18 mouse cellular contexts compared by ENCODE assay signal in the genomic region with DNA sequence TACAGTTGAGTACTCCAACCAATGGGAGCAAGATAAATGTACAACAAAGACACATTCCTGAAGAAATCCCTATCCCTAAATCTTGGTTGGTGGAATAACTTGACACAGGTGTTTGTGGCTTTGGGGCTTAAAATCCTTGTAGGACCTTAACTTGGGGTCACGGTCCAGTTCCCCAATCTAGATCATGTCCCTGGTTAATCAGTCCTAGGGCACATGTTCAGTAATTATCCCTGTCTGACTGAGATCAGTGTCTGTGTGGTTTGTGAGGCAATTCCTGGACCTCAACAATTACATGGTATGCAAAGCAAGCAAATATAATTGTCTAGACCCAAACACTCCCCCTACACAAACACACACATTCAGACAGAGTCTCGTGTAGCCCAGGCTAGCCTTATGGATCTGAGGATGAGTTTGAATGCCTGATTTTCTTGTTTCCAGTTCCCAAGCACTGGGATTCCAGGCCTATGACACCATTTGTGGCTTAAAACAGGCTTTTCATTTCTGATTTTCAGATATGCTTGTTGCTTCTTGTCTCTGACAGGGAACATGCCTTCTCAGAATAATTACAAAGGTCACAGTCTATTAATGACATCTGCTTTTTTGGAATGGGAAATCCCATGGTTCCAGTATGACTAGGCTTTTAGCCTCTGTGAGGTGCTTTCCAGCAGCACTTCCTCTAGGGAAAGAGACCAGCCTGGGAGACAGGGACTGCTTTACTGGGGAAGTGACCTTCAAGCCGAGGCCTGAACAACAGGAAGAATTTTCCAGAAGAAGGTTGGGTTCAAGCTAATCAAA. TPM values are rescaled to one million over a fixed set of nuclear protein-coding genes. Genes with fewer than 3 reads are reported as not detected.
DNase-seq lines count a peak whose midpoint lies in the region; ATAC-seq and TF ChIP-seq lines count a peak whose summit lies in the region.
"Had no signal": no experiment of that assay in that cellular context is flagged by ENCODE, and none has a peak within 500 bp of the region (broad histone marks: within the 10 kb centered on the region; RNA-seq: fewer than 3 reads in every experiment).

No protein-coding gene starts in this region.

- 64% methylated on average over 3 of the region's 3 CpGs for WGBS in heart, adult 2 months
- WGBS in kidney, postnatal 0 days = 68% methylated on average over 3 of the region's 3 CpGs
- 80% methylated on average over 3 of the region's 3 CpGs for WGBS in kidney, embryonic 14.5 days
- 84% methylated on average over 3 of the region's 3 CpGs for WGBS in midbrain, embryonic 15.5 days

- DNase-seq in heart, adult 2 months = peak in 1 of 2 experiments; percentile 26
- DNase-seq in heart, postnatal 25 days (ENCODE audit: low spot score) = no peak
- DNase-seq in kidney, postnatal 0 days (ENCODE audit: low spot score) = peak; percentile 14
- DNase-seq in adipocyte (ENCODE audit: low spot score) = peak; percentile 59
- no peak for DNase-seq in ovary, postnatal 10 days (ENCODE audit: low spot score)
- DNase-seq: adrenal gland, adult 8-10 months; cerebellum, adult 9-11 months; forebrain, postnatal 0 days; liver, embryonic 13.5 days; midbrain, embryonic 14.5 days; thymus, adult 18-20 months had no signal

- no peaks in the 10 kb centered on the region for H3K36me3 ChIP-seq in heart, adult 2 months (ENCODE audit: control insufficient read depth, insufficient read depth, low read length)
- H3K36me3 ChIP-seq in kidney, postnatal 0 days (ENCODE audit: insufficient read depth, low read length) = no peaks in the 10 kb centered on the region
- no peaks in the 10 kb centered on the region for H3K36me3 ChIP-seq in kidney, embryonic 14.5 days (ENCODE audit: control insufficient read depth, insufficient read depth, low read length)
- H3K36me3 ChIP-seq in midbrain, embryonic 15.5 days (replicated peaks) = no peaks in the 10 kb centered on the region
- H3K36me3 ChIP-seq: embryonic facial prominence, embryonic 13.5 days; hindbrain, embryonic 12.5 days; limb, embryonic 10.5 days; liver, embryonic 13.5 days had no signal

- no peak for TF ChIP-seq CTCF in heart, adult 2 months (IDR thresholded peaks at IDR 0.05)
- no peak for TF ChIP-seq CTCF in kidney, postnatal 0 days (IDR thresholded peaks at IDR 0.05; ENCODE audit: low read depth)

- intact Hi-C loops in heart, adult 2 months (cut with DNase I) = loop anchor here (2.0 kb wide), 1 partner anchor 35 kb away; no protein-coding TSS in a partner anchor
- intact Hi-C loops in heart, postnatal 25 days (cut with DNase I) = loop anchor here (10.0 kb wide), 1 partner anchor 477 kb away; a partner anchor contains a TSS

- 0 out of 2 replicates have a peak, but pooled peaks have one; percentile 36 for ATAC-seq in kidney, postnatal 0 days (replicated peaks; ENCODE audit: low FRiP score, low read depth)
- ATAC-seq in kidney, embryonic 14.5 days (ENCODE audit: low FRiP score, low TSS enrichment) = no peak
- no peak for ATAC-seq in midbrain, embryonic 15.5 days (replicated peaks)
- ATAC-seq: forebrain, postnatal 0 days; inflammation-experienced regulatory T-cells, adult 6 months had no signal

- H3K9me3 ChIP-seq in kidney, postnatal 0 days (replicated peaks; ENCODE audit: low read length) = no peaks in the 10 kb centered on the region
- H3K9me3 ChIP-seq in kidney, embryonic 14.5 days (ENCODE audit: control insufficient read depth, low read length) = no peaks in the 10 kb centered on the region
- no peaks in the 10 kb centered on the region for H3K9me3 ChIP-seq in midbrain, embryonic 15.5 days
- H3K9me3 ChIP-seq: embryonic facial prominence, embryonic 13.5 days; hindbrain, embryonic 12.5 days; limb, embryonic 10.5 days; liver, embryonic 13.5 days had no signal

- H3K4me1 ChIP-seq in heart, adult 2 months (ENCODE audit: control insufficient read depth, insufficient read depth, low read length) = peaks cover 1% of the 10 kb centered on the region
- no peaks in the 10 kb centered on the region for H3K4me1 ChIP-seq in kidney, postnatal 0 days (replicated peaks; ENCODE audit: insufficient read depth, low read length)
- H3K4me1 ChIP-seq in kidney, embryonic 14.5 days (ENCODE audit: control insufficient read depth, insufficient read depth, low read length) = no peaks in the 10 kb centered on the region
- H3K4me1 ChIP-seq in midbrain, embryonic 15.5 days = no peaks in the 10 kb centered on the region
- H3K4me1 ChIP-seq: embryonic facial prominence, embryonic 13.5 days; hindbrain, embryonic 12.5 days; limb, embryonic 10.5 days had no signal

- H3K9ac ChIP-seq in heart, adult 2 months (ENCODE audit: low read depth, low read length) = no peak overlapping the region
- H3K9ac ChIP-seq in kidney, postnatal 0 days (ENCODE audit: low read depth, low read length) = no peak overlapping the region
- H3K9ac ChIP-seq in kidney, embryonic 14.5 days (ENCODE audit: low read depth, low read length) = no peak overlapping the region
- no peak overlapping the region for H3K9ac ChIP-seq in midbrain, embryonic 15.5 days
- H3K9ac ChIP-seq: embryonic facial prominence, embryonic 13.5 days; forebrain, postnatal 0 days; hindbrain, embryonic 12.5 days; liver, embryonic 13.5 days had no signal

- TF ChIP-seq EP300 in heart, adult 2 months (IDR thresholded peaks at IDR 0.05; ENCODE audit: insufficient read depth, low read depth, low read length) = no peak

- no peak overlapping the region for H3K4me2 ChIP-seq in kidney, postnatal 0 days (ENCODE audit: low read length)
- no peak overlapping the region for H3K4me2 ChIP-seq in kidney, embryonic 14.5 days (replicated peaks; ENCODE audit: low read depth, low read length)
- H3K4me2 ChIP-seq in midbrain, embryonic 15.5 days = no peak overlapping the region
- H3K4me2 ChIP-seq: embryonic facial prominence, embryonic 13.5 days; hindbrain, embryonic 12.5 days; liver, embryonic 13.5 days had no signal

- peak overlapping the region; percentile 61 for H3K27ac ChIP-seq in heart, adult 2 months
- H3K27ac ChIP-seq in kidney, postnatal 0 days = no peak overlapping the region
- no peak overlapping the region for H3K27ac ChIP-seq in kidney, embryonic 14.5 days (ENCODE audit: low read depth, low read length)
- no peak overlapping the region for H3K27ac ChIP-seq in midbrain, embryonic 15.5 days
- H3K27ac ChIP-seq: embryonic facial prominence, embryonic 13.5 days; hindbrain, embryonic 12.5 days; left cerebral cortex, adult 2 months; limb, embryonic 10.5 days; liver, embryonic 13.5 days had no signal

- no peaks in the 10 kb centered on the region for H3K79me2 ChIP-seq in heart, adult 2 months (replicated peaks; ENCODE audit: control insufficient read depth, insufficient read depth, low read length)

- H3K27me3 ChIP-seq in heart, adult 2 months (ENCODE audit: control insufficient read depth, insufficient read depth, low read length) = no peaks in the 10 kb centered on the region
- no peaks in the 10 kb centered on the region for H3K27me3 ChIP-seq in kidney, postnatal 0 days (ENCODE audit: insufficient read depth, low read length)
- no peaks in the 10 kb centered on the region for H3K27me3 ChIP-seq in kidney, embryonic 14.5 days (ENCODE audit: control insufficient read depth, insufficient read depth, low read length)
- H3K27me3 ChIP-seq in midbrain, embryonic 15.5 days (replicated peaks) = no peaks in the 10 kb centered on the region
- H3K27me3 ChIP-seq: embryonic facial prominence, embryonic 13.5 days; hindbrain, embryonic 12.5 days; liver, embryonic 13.5 days had no signal

- H3K4me3 ChIP-seq in heart, adult 2 months = no peak overlapping the region
- no peak overlapping the region for H3K4me3 ChIP-seq in kidney, postnatal 0 days (replicated peaks; ENCODE audit: low read depth, low read length)
- H3K4me3 ChIP-seq in kidney, embryonic 14.5 days (ENCODE audit: low read length) = no peak overlapping the region
- no peak overlapping the region for H3K4me3 ChIP-seq in midbrain, embryonic 15.5 days
- H3K4me3 ChIP-seq: embryonic facial prominence, embryonic 13.5 days; hindbrain, embryonic 12.5 days; left cerebral cortex, adult 2 months; limb, embryonic 10.5 days; liver, embryonic 13.5 days had no signal

- no peak for TF ChIP-seq POLR2A in heart, adult 2 months (IDR thresholded peaks at IDR 0.05; ENCODE audit: insufficient read depth, low read depth, low read length)

RNA-seq across cellular contexts. Expression of a gene that starts 7.9 kb away (rescaled TPM):
- 100 to 1,000 TPM; 151 to 170 TPM for total RNA-seq in heart, adult 2 months (2021)
- polyA plus RNA-seq in heart, adult 2 months (2012; rRNA removed) = 39.8 and 40.5 TPM in 2 replicates
- total RNA-seq in heart, postnatal 25 days (2021) = 100 to 1,000 TPM; 126 to 127 TPM
- polyA plus RNA-seq in kidney, postnatal 0 days (2015; fragmentation: Nextera tagmentation; extraction: Ambion mirVana) = 123 and 137 TPM in 2 replicates
- 99.0 and 113 TPM in 2 replicates for polyA plus RNA-seq in kidney, embryonic 14.5 days (2014; fragmentation: Nextera tagmentation; extraction: Ambion mirVana)
- polyA plus RNA-seq in midbrain, embryonic 15.5 days (2015; fragmentation: Nextera tagmentation; extraction: Ambion mirVana) = 51.5 and 59.2 TPM in 2 replicates

RNA-seq across cellular contexts. Expression of a gene that starts 28.0 kb away (rescaled TPM):
- total RNA-seq in heart, adult 2 months (2021) = 10 to 100 TPM in 1 of 2 experiments, 1 to 10 TPM in 1; 8.9 to 10.9 TPM
- polyA plus RNA-seq in heart, adult 2 months (2012; rRNA removed) = 2.9 and 3.9 TPM in 2 replicates
- 10 to 100 TPM; 10.4 to 10.6 TPM for total RNA-seq in heart, postnatal 25 days (2021)
- polyA plus RNA-seq in kidney, postnatal 0 days (2015; fragmentation: Nextera tagmentation; extraction: Ambion mirVana) = 14.3 and 17.3 TPM in 2 replicates
- polyA plus RNA-seq in kidney, embryonic 14.5 days (2014; fragmentation: Nextera tagmentation; extraction: Ambion mirVana) = 22.4 and 26.7 TPM in 2 replicates
- polyA plus RNA-seq in midbrain, embryonic 15.5 days (2015; fragmentation: Nextera tagmentation; extraction: Ambion mirVana) = 21.2 and 22.5 TPM in 2 replicates

Comparison
In these comparisons a context has a peak if more than half of its experiments do, and no peak if none do; other contexts are left out.
1. DNase-seq: peak in kidney, postnatal 0 days (single experiment) and adipocyte (single experiment); none in heart, postnatal 25 days (single experiment) and ovary, postnatal 10 days (single experiment).